Comparison of ENCODE assay signal across 14 mouse cellular contexts in genomic region chr17:49384217-49384943, GRCm38 (mm10). TPM values are rescaled to one million over a fixed set of nuclear protein-coding genes. Genes with fewer than 3 reads are reported as not detected.
DNase-seq lines count a peak whose midpoint lies in the region; ATAC-seq and TF ChIP-seq lines count a peak whose summit lies in the region.
"Had no signal": no experiment of that assay in that cellular context is flagged by ENCODE, and none has a peak within 500 bp of the region (broad histone marks: within the 10 kb centered on the region; RNA-seq: fewer than 3 reads in every experiment).

No protein-coding gene starts in this region.

- H3K9me3 ChIP-seq in forebrain, postnatal 0 days (ENCODE audit: low read length) = no peaks in the 10 kb centered on the region
- H3K9me3 ChIP-seq in forebrain, embryonic 12.5 days = no peaks in the 10 kb centered on the region
- H3K9me3 ChIP-seq in limb, embryonic 15.5 days = no peaks in the 10 kb centered on the region

- H3K9ac ChIP-seq in forebrain, postnatal 0 days = no peak overlapping the region
- no peak overlapping the region for H3K9ac ChIP-seq in forebrain, embryonic 12.5 days
- no peak overlapping the region for H3K9ac ChIP-seq in limb, embryonic 15.5 days
- H3K9ac ChIP-seq: heart, embryonic 13.5 days had no signal

- no peak overlapping the region for H3K4me3 ChIP-seq in forebrain, postnatal 0 days (ENCODE audit: low read depth, low read length)
- no peak overlapping the region for H3K4me3 ChIP-seq in forebrain, embryonic 12.5 days (replicated peaks)
- H3K4me3 ChIP-seq in limb, embryonic 15.5 days = no peak overlapping the region
- H3K4me3 ChIP-seq: heart, embryonic 13.5 days had no signal

- no peak overlapping the region for H3K4me2 ChIP-seq in forebrain, postnatal 0 days (ENCODE audit: low read depth)
- no peak overlapping the region for H3K4me2 ChIP-seq in forebrain, embryonic 12.5 days
- no peak overlapping the region for H3K4me2 ChIP-seq in limb, embryonic 15.5 days
- H3K4me2 ChIP-seq: heart, embryonic 13.5 days; liver, embryonic 11.5 days had no signal

- DNase-seq in forebrain, postnatal 0 days = peak; percentile 9
- peak; percentile 34 to 55 for DNase-seq in thymus, adult 18-20 months
- DNase-seq in thymus, postnatal 0 days (ENCODE audit: low spot score) = no peak
- no peak for DNase-seq in adrenal gland, postnatal 14 days
- no peak for DNase-seq in right cerebral cortex, postnatal 36 days (ENCODE audit: low spot score in 2 of 2)
- DNase-seq in T-cell, adult 2 months (ENCODE audit: low spot score) = no peak
- DNase-seq: adrenal gland, postnatal 10 days; cerebellum, adult 18-20 months; lung, postnatal 14 days had no signal

- 47% methylated on average over 6 of the region's 6 CpGs for WGBS in forebrain, postnatal 0 days
- WGBS in forebrain, embryonic 12.5 days = 68% methylated on average over 6 of the region's 6 CpGs
- WGBS in limb, embryonic 15.5 days = 31% methylated on average over 6 of the region's 6 CpGs

- H3K27ac ChIP-seq in forebrain, postnatal 0 days (ENCODE audit: low read depth, low read length) = no peak overlapping the region
- no peak overlapping the region for H3K27ac ChIP-seq in forebrain, embryonic 12.5 days
- no peak overlapping the region for H3K27ac ChIP-seq in limb, embryonic 15.5 days

- no peaks in the 10 kb centered on the region for H3K4me1 ChIP-seq in forebrain, postnatal 0 days (ENCODE audit: insufficient read depth)
- H3K4me1 ChIP-seq in forebrain, embryonic 12.5 days = no peaks in the 10 kb centered on the region
- peaks cover 5% of the 10 kb centered on the region; the same call in 1 of the 2 replicates for H3K4me1 ChIP-seq in limb, embryonic 15.5 days

- no peaks in the 10 kb centered on the region for H3K36me3 ChIP-seq in forebrain, postnatal 0 days (ENCODE audit: insufficient read depth)
- no peaks in the 10 kb centered on the region for H3K36me3 ChIP-seq in forebrain, embryonic 12.5 days (replicated peaks)
- H3K36me3 ChIP-seq in limb, embryonic 15.5 days = no peaks in the 10 kb centered on the region
- H3K36me3 ChIP-seq: heart, embryonic 13.5 days had no signal

- no peaks in the 10 kb centered on the region for H3K27me3 ChIP-seq in forebrain, postnatal 0 days (ENCODE audit: insufficient read depth, low read length)
- no peaks in the 10 kb centered on the region for H3K27me3 ChIP-seq in forebrain, embryonic 12.5 days
- no peaks in the 10 kb centered on the region for H3K27me3 ChIP-seq in limb, embryonic 15.5 days
- H3K27me3 ChIP-seq: heart, embryonic 13.5 days had no signal

- ATAC-seq in forebrain, postnatal 0 days = peak; percentile 58; the same call in 1 of the 2 replicates
- ATAC-seq in forebrain, embryonic 12.5 days (ENCODE audit: low FRiP score) = no peak
- ATAC-seq in limb, embryonic 15.5 days (ENCODE audit: insufficient number of reproducible peaks, low FRiP score, low TSS enrichment, low read depth) = 0 out of 2 replicates have a peak, but pooled peaks have one; percentile 65
- ATAC-seq: inflammation-experienced regulatory T-cells, adult 6 months had no signal

- TF ChIP-seq CTCF in forebrain, postnatal 0 days (IDR thresholded peaks at IDR 0.05; ENCODE audit: low read depth) = no peak

RNA-seq across cellular contexts. Expression of gene Mocs1, which starts 43.8 kb away (rescaled TPM):
- 9.3 and 12.7 TPM in 2 replicates for total RNA-seq in forebrain, postnatal 0 days (2014; rRNA removed)
- polyA plus RNA-seq in forebrain, postnatal 0 days (2015; fragmentation: Nextera tagmentation; extraction: Ambion mirVana) = 4.2 and 4.6 TPM in 2 replicates
- 3.6 and 4.5 TPM in 2 replicates for polyA plus RNA-seq in forebrain, embryonic 12.5 days (2016; fragmentation: Nextera tagmentation; extraction: Ambion mirVana)
- 2.5 and 3.9 TPM in 2 replicates for polyA plus RNA-seq in thymus, postnatal 0 days (2015; fragmentation: Nextera tagmentation; extraction: Ambion mirVana)
- 10.4 and 11.9 TPM in 2 replicates for polyA plus RNA-seq in limb, embryonic 15.5 days (2015; fragmentation: Nextera tagmentation; extraction: Ambion mirVana)
- total RNA-seq in adrenal gland, postnatal 14 days (2021) = 31.2 and 43.0 TPM in 2 replicates

Comparison
In these comparisons a context has a peak if more than half of its experiments do, and no peak if none do; other contexts are left out.
1. DNase-seq: peak in forebrain, postnatal 0 days (single experiment) and thymus, adult 18-20 months (2 of 2); none in thymus, postnatal 0 days (single experiment), adrenal gland, postnatal 14 days (single experiment), right cerebral cortex, postnatal 36 days (0 of 2) and T-cell, adult 2 months (single experiment).